Mouse (Mus musculus): ENCODE data around the gene Sh3d21. TPM values are rescaled to one million over a fixed set of nuclear protein-coding genes. Genes with fewer than 3 reads are reported as not detected.

Gene Sh3d21
- polyA plus RNA-seq, 1 experiment from 2014 or later, result 1.4 TPM

GRCm38 (mm10) chr4:126103057-126103581, 60.2 kb downstream of the Sh3d21 start:
- Histone ChIP-seq H3K4me3 (ENCODE audit: low read depth, low read length) (peak overlapping the region; percentile 90), H3K36me3 (ENCODE audit: control insufficient read depth, insufficient read depth, low read length) (no peaks in the 10 kb centered on the region), H3K9ac (ENCODE audit: low read length) (peak overlapping the region; percentile 46), H3K9me3 (ENCODE audit: control insufficient read depth, low read length) (no peaks in the 10 kb centered on the region), H3K4me1 (ENCODE audit: control insufficient read depth, insufficient read depth, low read length) (peaks cover 23% of the 10 kb centered on the region), H3K27me3 (ENCODE audit: control insufficient read depth, insufficient read depth, low read length) (no peaks in the 10 kb centered on the region), H3K27ac (ENCODE audit: low read depth, low read length) (peak overlapping the region; percentile 45), H3K4me2 (peak overlapping the region; percentile 72)
- peak; percentile 54; the same call in 1 of the 2 replicates for ATAC-seq (ENCODE audit: low FRiP score)
- peak; percentile 96 for DNase-seq (ENCODE audit: low spot score, missing footprints)
- 2% methylated on average over 15 of the region's 15 CpGs for WGBS

GRCm38 (mm10) chr4:126102061-126102841, 61.0 kb downstream of the Sh3d21 start:
- no peak for ATAC-seq (ENCODE audit: low FRiP score)
- Histone ChIP-seq H3K4me1 (ENCODE audit: control insufficient read depth, insufficient read depth, low read length) (peaks cover 17% of the 10 kb centered on the region), H3K9ac (ENCODE audit: low read length) (no peak overlapping the region), H3K27me3 (ENCODE audit: control insufficient read depth, insufficient read depth, low read length) (no peaks in the 10 kb centered on the region), H3K36me3 (ENCODE audit: control insufficient read depth, insufficient read depth, low read length) (no peaks in the 10 kb centered on the region), H3K4me2 (peak overlapping the region; percentile 72; the same call in 1 of the 2 replicates), H3K27ac (ENCODE audit: low read depth, low read length) (no peak overlapping the region), H3K4me3 (ENCODE audit: low read depth, low read length) (no peak overlapping the region), H3K9me3 (ENCODE audit: control insufficient read depth, low read length) (no peaks in the 10 kb centered on the region)
- WGBS, result 39% methylated on average over 7 of the region's 7 CpGs
- peak; percentile 81 for DNase-seq (ENCODE audit: low spot score, missing footprints)

GRCm38 (mm10) chr4:126100764-126101163, 62.5 kb downstream of the Sh3d21 start:
- no peak overlapping the region for H3K4me2 ChIP-seq
- H3K4me1 ChIP-seq (ENCODE audit: control insufficient read depth, insufficient read depth, low read length), result peaks cover 17% of the 10 kb centered on the region
- H3K27ac ChIP-seq (ENCODE audit: low read depth, low read length), result no peak overlapping the region
- peak; percentile 62 for DNase-seq (ENCODE audit: low spot score, missing footprints)
- no peak overlapping the region for H3K9ac ChIP-seq (ENCODE audit: low read length)
- H3K4me3 ChIP-seq (ENCODE audit: low read depth, low read length), result no peak overlapping the region
- ATAC-seq (ENCODE audit: low FRiP score), result no peak
- 84% methylated on average over 3 of the region's 3 CpGs for WGBS
- H3K27me3 ChIP-seq (ENCODE audit: control insufficient read depth, insufficient read depth, low read length), result no peaks in the 10 kb centered on the region
- H3K36me3 ChIP-seq (ENCODE audit: control insufficient read depth, insufficient read depth, low read length), result no peaks in the 10 kb centered on the region
- H3K9me3 ChIP-seq (ENCODE audit: control insufficient read depth, low read length), result no peaks in the 10 kb centered on the region

Other genes with a start within 250 kb of the Sh3d21 start
- gene Csf3r, start 138.9 kb downstream of the Sh3d21 start, polyA plus RNA-seq (2014; fragmentation: Nextera tagmentation; extraction: Ambion mirVana), result 0.26 and 0.59 TPM in 2 replicates
- 140 and 155 TPM in 2 replicates for gene Mrps15, start 116.6 kb downstream of the Sh3d21 start, polyA plus RNA-seq (2014; fragmentation: Nextera tagmentation; extraction: Ambion mirVana)
- gene Oscp1, start 104.9 kb downstream of the Sh3d21 start, polyA plus RNA-seq (2014; fragmentation: Nextera tagmentation; extraction: Ambion mirVana), result 22.5 and 25.9 TPM in 2 replicates
- 40.8 and 45.7 TPM in 2 replicates for gene Lsm10, start 66.9 kb downstream of the Sh3d21 start, polyA plus RNA-seq (2014; fragmentation: Nextera tagmentation; extraction: Ambion mirVana)
- gene Stk40, start 59.5 kb downstream of the Sh3d21 start, polyA plus RNA-seq (2014; fragmentation: Nextera tagmentation; extraction: Ambion mirVana), result 20.8 and 25.4 TPM in 2 replicates
- 22.4 and 24.8 TPM in 2 replicates for gene Eva1b, start 15.7 kb downstream of the Sh3d21 start, polyA plus RNA-seq (2014; fragmentation: Nextera tagmentation; extraction: Ambion mirVana)
- 192 and 219 TPM in 2 replicates for gene Thrap3, start 39.3 kb upstream of the Sh3d21 start, polyA plus RNA-seq (2014; fragmentation: Nextera tagmentation; extraction: Ambion mirVana)
- gene Map7d1, start 92.9 kb upstream of the Sh3d21 start, polyA plus RNA-seq (2014; fragmentation: Nextera tagmentation; extraction: Ambion mirVana), result 61.8 and 68.7 TPM in 2 replicates
- 37.1 and 38.9 TPM in 2 replicates for gene Trappc3, start 98.8 kb upstream of the Sh3d21 start, polyA plus RNA-seq (2014; fragmentation: Nextera tagmentation; extraction: Ambion mirVana)
- 9.1 and 9.5 TPM in 2 replicates for gene Col8a2, start 123.3 kb upstream of the Sh3d21 start, polyA plus RNA-seq (2014; fragmentation: Nextera tagmentation; extraction: Ambion mirVana)
- gene Adprhl2, start 158.2 kb upstream of the Sh3d21 start, polyA plus RNA-seq (2014; fragmentation: Nextera tagmentation; extraction: Ambion mirVana), result 36.4 and 45.0 TPM in 2 replicates
- gene Tekt2, start 162.2 kb upstream of the Sh3d21 start, polyA plus RNA-seq (2014; fragmentation: Nextera tagmentation; extraction: Ambion mirVana), result 1.8 and 2.2 TPM in 2 replicates

Data from midbrain, embryonic 11.5 days (tissue).